Mouse (Mus musculus) lung, adult 2 months (tissue): ENCODE measurements around the gene Slc16a8. TPM values are rescaled to one million over a fixed set of nuclear protein-coding genes. Genes with fewer than 3 reads are reported as not detected.

ENCODE experiments used
- DNase-seq: peaks from one replicate; pipeline ENCODE4 v3.0.0; 2022
- H3K4me1 ChIP-seq: fragments of 200-500 bp; 2 replicates; pipeline ENCODE4 v1.6.1; 2011; ENCODE audit warnings: low read length; ENCODE audit not compliant: control insufficient read depth, insufficient read depth
- H3K4me3 ChIP-seq: fragments of 200-500 bp; replicated peaks from 2 replicates; pipeline ENCODE3; 2011; ENCODE audit warnings: low read depth, mild to moderate bottlenecking, control low read depth, low read length; ENCODE audit errors: extremely low read depth
- CTCF ChIP-seq: fragments of 200-500 bp; IDR thresholded peaks from 2 replicates; pipeline ENCODE4 v1.5.1; 2011; ENCODE audit warnings: mild to moderate bottlenecking, low read length, control low read depth; ENCODE audit not compliant: insufficient read depth
- POLR2A ChIP-seq: fragments of 200-500 bp; IDR thresholded peaks from 2 replicates; pipeline ENCODE4 v1.6.1; 2011; ENCODE audit warnings: low read depth, mild to moderate bottlenecking, control low read depth, low read length, borderline replicate concordance; ENCODE audit errors: extremely low read depth
- WGBS: fragments of 180-500 bp; shearing (Covaris S2); methylation state at CpG from one replicate; pipeline ENCODE4 v1.1.7; 2018; 5-methylcytosine and 5-hydroxymethylcytosine counted together
- polyA plus RNA-seq: library from polyadenylated mRNA; depleted of rRNA; stranded (reverse); fragments of >200 nt; gene quantifications from 2 replicates; pipeline ENCODE4 v1.2.3, GENCODE M21; 2012

Gene Slc16a8
- polyA plus RNA-seq, 1 experiment: 0.37 TPM

- Histone ChIP-seq H3K4me1 (peaks cover 6% of the 10 kb centered on the region), H3K4me3 (no peak overlapping the region)
- TF ChIP-seq CTCF: no peak
- no peak for TF ChIP-seq POLR2A
- WGBS: 16% methylated on average over 1 of the region's 1 CpGs
- no peak for DNase-seq
These were observed 14.0 kb upstream of the Slc16a8 start for GRCm38 (mm10) chr15:79268521-79268920.

GRCm38 (mm10) chr15:79265384-79265783 is 10.8 kb upstream of the Slc16a8 start:
- H3K4me1 ChIP-seq: peaks cover 2% of the 10 kb centered on the region; the same call in 1 of the 2 replicates
- no peak for DNase-seq
- WGBS: 56% methylated on average over 4 of the region's 4 CpGs
- H3K4me3 ChIP-seq: no peak overlapping the region
- no peak for TF ChIP-seq POLR2A
- TF ChIP-seq CTCF: no peak

- Histone ChIP-seq H3K4me1 (peaks cover 2% of the 10 kb centered on the region; the same call in 1 of the 2 replicates), H3K4me3 (no peak overlapping the region)
- WGBS: 89% methylated on average over 6 of the region's 6 CpGs
- TF ChIP-seq CTCF (no peak), POLR2A (no peak)
- DNase-seq: no peak
These were observed 9.2 kb upstream of the Slc16a8 start for GRCm38 (mm10) chr15:79263726-79264125.

- peaks cover 2% of the 10 kb centered on the region; the same call in 1 of the 2 replicates for H3K4me1 ChIP-seq
- no peak overlapping the region for H3K4me3 ChIP-seq
- no peak for DNase-seq
- WGBS: 90% methylated on average over 3 of the region's 3 CpGs
- TF ChIP-seq POLR2A (no peak), CTCF (no peak)
These were observed 8.3 kb upstream of the Slc16a8 start for GRCm38 (mm10) chr15:79262786-79263309.

- DNase-seq: no peak
- Histone ChIP-seq H3K4me1 (peaks cover 2% of the 10 kb centered on the region; the same call in 1 of the 2 replicates), H3K4me3 (no peak overlapping the region)
- 19% methylated on average over 13 of the region's 13 CpGs for WGBS
- TF ChIP-seq POLR2A (no peak), CTCF (no peak)
These were observed 7.8 kb upstream of the Slc16a8 start for GRCm38 (mm10) chr15:79262375-79262774.

GRCm38 (mm10) chr15:79261757-79262156 is 7.2 kb upstream of the Slc16a8 start:
- DNase-seq: no peak
- 4% methylated on average over 22 of the region's 28 CpGs for WGBS
- no peak for TF ChIP-seq POLR2A
- TF ChIP-seq CTCF: no peak
- Histone ChIP-seq H3K4me1 (peaks cover 2% of the 10 kb centered on the region; the same call in 1 of the 2 replicates), H3K4me3 (no peak overlapping the region)

- TF ChIP-seq POLR2A: no peak
- no peak for TF ChIP-seq CTCF
- peak overlapping the region; percentile 33 for H3K4me3 ChIP-seq
- 2% methylated on average over 60 of the region's 62 CpGs for WGBS
- peaks cover 2% of the 10 kb centered on the region; the same call in 1 of the 2 replicates for H3K4me1 ChIP-seq
- peak; percentile 40 for DNase-seq
These were observed 6.6 kb upstream of the Slc16a8 start for GRCm38 (mm10) chr15:79261095-79261725.

- no peak for TF ChIP-seq CTCF
- TF ChIP-seq POLR2A: no peak
- Histone ChIP-seq H3K4me1 (peaks cover 2% of the 10 kb centered on the region; the same call in 1 of the 2 replicates), H3K4me3 (no peak overlapping the region)
- DNase-seq: no peak
- 34% methylated on average over 17 of the region's 17 CpGs for WGBS
These were observed 4.0 kb upstream of the Slc16a8 start for GRCm38 (mm10) chr15:79258521-79258920.

- Histone ChIP-seq H3K4me1 (peaks cover 5% of the 10 kb centered on the region; the same call in 1 of the 2 replicates), H3K4me3 (no peak overlapping the region)
- TF ChIP-seq POLR2A (no peak), CTCF (no peak)
- DNase-seq: no peak
- WGBS: 31% methylated on average over 24 of the region's 24 CpGs
These were observed 2.0 kb downstream of the Slc16a8 start for GRCm38 (mm10) chr15:79252580-79252979.

GRCm38 (mm10) chr15:79251781-79252491 is 2.6 kb downstream of the Slc16a8 start:
- Histone ChIP-seq H3K4me3 (no peak overlapping the region), H3K4me1 (peaks cover 5% of the 10 kb centered on the region; the same call in 1 of the 2 replicates)
- DNase-seq: no peak
- WGBS: 3% methylated on average over 61 of the region's 61 CpGs
- TF ChIP-seq POLR2A: no peak
- no peak for TF ChIP-seq CTCF

GRCm38 (mm10) chr15:79251168-79251567 is 3.4 kb downstream of the Slc16a8 start:
- WGBS: 54% methylated on average over 7 of the region's 7 CpGs
- DNase-seq: no peak
- TF ChIP-seq POLR2A: no peak
- Histone ChIP-seq H3K4me1 (peaks cover 5% of the 10 kb centered on the region; the same call in 1 of the 2 replicates), H3K4me3 (no peak overlapping the region)
